Mouse (Mus musculus) spleen, adult 12 weeks (tissue): ENCODE measurements around the gene Micall1.

Experiments
- DNase-seq: peaks from one replicate; pipeline ENCODE4 v3.0.0; 2022; ENCODE audit warnings: low spot score

Micall1 gene

GRCm38 (mm10) chr15:79097135-79097534 is 11.6 kb upstream of the Micall1 start:
- no peak for DNase-seq

GRCm38 (mm10) chr15:79097611-79098025 is 11.1 kb upstream of the Micall1 start:
- no peak for DNase-seq

DNA sequence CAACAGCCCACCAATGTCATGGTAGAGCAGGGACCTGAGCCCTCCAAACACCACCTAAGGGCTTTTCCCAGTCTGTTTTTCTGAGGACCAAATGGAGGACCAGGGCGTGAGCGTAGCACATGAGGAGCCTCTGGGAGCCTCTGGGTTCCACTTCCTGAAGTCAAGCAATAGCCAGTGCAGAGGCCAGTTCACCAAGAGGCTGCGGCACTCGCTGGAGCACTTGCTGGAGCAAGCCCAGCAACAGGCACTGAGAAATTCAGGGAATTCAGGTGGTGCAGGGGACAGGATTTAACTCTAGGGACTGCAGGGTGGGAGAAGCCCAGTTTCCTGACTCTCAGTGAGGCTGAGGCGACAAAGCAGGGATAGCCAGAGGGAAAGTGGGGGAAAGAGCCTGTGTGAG is 10.5 kb upstream of the Micall1 start:
- DNase-seq: no peak

GRCm38 (mm10) chr15:79098868-79099267 is 9.8 kb upstream of the Micall1 start:
- DNase-seq: no peak

GRCm38 (mm10) chr15:79099456-79099855 is 9.2 kb upstream of the Micall1 start:
- DNase-seq: no peak

- no peak for DNase-seq
These were observed 8.3 kb upstream of the Micall1 start for GRCm38 (mm10) chr15:79100391-79100790.

DNA sequence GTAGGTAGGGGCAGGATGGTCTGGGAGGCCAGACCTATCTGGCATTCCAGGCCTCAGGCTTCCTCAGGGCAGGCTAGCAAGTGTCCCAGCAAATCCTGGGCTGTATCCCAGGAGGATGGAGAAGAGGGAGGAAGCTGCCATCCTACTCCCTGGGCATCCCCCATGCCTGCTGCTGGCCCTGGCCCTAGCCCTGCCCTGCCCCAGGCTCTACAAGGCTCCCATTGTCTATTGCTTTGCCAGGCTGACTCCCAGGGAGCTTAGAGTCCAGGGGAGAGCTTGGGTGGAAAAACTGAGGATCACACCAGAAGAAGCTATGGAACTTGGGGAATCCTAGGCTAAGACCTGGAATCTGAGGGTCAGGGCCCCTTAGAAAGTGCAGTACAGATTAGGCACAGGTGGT is 7.2 kb upstream of the Micall1 start:
- DNase-seq: no peak

DNA sequence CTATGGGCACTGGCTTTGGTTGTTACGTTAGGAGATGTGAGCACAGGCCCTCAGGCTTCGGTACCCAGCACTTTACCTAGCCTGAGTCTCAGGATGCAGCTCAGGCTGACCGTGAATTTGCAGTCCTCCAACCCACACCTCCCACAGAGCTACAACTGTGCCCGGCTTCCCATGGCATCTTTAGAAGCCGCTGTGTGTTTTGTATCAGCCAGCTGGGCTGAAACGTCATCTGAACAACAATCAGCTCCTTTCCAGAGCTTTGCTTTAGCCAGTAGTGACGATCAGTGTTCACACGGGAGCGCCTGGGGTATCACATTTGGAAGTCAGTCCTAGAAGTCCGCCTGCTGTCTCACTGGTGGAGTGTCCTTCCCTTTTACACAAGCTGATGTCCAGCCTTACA is 5.4 kb upstream of the Micall1 start:
- no peak for DNase-seq

DNA sequence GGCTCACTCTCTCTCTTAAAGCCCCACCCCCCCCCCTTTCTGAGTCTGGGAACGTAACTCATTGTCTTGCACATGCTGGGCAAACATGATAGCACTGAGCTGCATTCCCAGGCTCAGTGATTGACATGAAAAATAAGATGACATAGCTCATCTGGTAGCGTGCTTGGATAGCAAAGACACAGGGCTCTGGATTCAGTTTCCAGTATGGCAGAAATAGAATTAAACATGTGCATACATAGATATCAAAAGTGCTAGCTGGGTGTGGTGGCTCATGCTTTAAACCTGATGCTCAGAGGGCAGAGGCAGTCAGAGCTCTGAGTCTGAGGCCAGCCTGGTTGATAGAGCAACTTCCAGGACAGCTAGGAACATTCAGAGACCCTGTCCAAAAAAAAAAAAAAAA is 2.9 kb upstream of the Micall1 start:
- DNase-seq: no peak

- no peak for DNase-seq
These were observed 732 bp upstream of the Micall1 start for GRCm38 (mm10) chr15:79107966-79108365.

- DNase-seq: no peak
These were observed 730 bp downstream of the Micall1 start for GRCm38 (mm10) chr15:79109321-79109934.

DNA sequence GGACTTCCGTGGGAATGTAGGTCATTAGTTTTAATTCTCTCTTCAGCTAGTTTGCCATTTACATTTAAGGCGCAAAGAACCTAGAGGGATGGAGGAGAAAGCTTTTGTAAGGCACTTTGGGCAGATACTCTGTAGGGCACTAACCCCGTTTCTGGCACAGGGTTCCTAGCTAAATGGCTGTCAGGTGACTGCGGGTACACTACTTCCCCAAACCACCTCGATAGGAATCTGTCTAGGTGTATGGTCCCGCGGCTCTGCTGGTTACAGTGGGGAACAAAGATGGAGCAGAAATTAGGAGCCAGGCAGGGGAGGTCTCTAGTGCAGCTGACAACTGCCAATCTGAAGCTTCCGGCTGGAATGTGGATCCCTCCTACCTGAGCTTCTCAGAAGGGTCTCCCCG is 1.3 kb downstream of the Micall1 start:
- no peak for DNase-seq

- DNase-seq: no peak
These were observed 1.8 kb downstream of the Micall1 start for GRCm38 (mm10) chr15:79110528-79110927.

- DNase-seq: no peak
These were observed 3.1 kb downstream of the Micall1 start for GRCm38 (mm10) chr15:79111774-79112173.

DNA sequence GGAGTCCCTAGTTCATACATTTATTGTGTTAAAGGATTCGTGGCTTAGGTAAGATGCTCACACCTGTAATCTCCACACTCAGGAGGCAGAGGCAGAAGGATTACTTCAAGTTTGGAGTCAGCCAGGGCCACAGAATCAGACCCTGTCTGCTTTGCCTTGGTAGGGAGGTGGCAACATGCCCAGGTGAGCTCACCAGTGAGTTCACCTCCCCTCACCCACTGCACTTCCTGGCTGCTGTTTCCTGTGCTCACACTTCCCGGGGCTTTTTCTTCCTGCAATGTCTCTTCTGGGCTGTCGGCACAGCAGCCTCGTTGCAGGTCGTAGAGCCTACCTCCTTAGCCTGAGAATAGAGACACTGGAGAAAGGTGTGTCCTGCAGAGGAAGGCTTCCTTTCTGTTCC is 6.6 kb downstream of the Micall1 start:
- no peak for DNase-seq

- no peak for DNase-seq
These were observed 10.8 kb downstream of the Micall1 start for GRCm38 (mm10) chr15:79119491-79119890.

DNA sequence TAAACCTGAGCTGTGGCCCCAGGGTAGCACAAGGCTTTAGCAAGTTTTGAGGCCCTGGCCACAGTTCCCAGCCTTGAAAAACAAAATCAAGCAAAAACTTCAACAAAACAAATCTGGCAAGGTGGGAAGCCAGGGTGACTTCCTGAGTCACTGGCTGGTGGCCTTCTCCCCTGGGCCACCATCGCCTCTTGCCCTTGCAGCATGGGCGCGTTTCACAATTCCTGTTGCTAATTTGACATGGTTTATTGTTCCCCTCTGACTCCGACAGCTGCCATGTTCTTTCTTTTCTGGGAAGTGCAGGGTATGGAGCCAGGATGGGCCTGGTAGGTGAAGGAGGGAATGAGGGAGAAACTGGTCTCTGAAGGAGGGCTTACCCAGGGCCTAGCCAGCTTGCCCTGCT is 13.4 kb downstream of the Micall1 start:
- no peak for DNase-seq

DNA sequence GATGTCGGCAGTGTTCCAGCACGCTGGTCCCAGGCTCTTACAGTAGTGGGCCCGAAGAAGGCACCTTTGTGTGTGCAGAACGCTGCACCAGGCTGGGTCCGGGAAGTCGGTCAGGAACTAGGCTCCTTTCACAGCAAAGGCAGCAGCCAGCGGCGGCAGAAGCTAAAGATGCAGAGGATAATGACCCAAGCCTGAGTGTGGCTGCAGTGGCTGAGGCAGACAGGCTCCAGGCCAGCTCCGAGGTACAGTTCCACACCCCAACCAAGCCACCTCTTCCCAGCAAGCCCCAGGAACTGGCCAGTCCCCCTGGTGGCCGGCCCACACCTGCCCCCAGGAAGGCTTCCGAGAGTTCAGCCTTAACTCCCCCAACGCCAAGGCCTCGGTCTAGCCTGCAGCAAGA is 13.8 kb downstream of the Micall1 start:
- no peak for DNase-seq

GRCm38 (mm10) chr15:79123751-79124150 is 15.1 kb downstream of the Micall1 start:
- DNase-seq: no peak

- DNase-seq: no peak
These were observed 15.7 kb downstream of the Micall1 start for GRCm38 (mm10) chr15:79124331-79124875.

DNA sequence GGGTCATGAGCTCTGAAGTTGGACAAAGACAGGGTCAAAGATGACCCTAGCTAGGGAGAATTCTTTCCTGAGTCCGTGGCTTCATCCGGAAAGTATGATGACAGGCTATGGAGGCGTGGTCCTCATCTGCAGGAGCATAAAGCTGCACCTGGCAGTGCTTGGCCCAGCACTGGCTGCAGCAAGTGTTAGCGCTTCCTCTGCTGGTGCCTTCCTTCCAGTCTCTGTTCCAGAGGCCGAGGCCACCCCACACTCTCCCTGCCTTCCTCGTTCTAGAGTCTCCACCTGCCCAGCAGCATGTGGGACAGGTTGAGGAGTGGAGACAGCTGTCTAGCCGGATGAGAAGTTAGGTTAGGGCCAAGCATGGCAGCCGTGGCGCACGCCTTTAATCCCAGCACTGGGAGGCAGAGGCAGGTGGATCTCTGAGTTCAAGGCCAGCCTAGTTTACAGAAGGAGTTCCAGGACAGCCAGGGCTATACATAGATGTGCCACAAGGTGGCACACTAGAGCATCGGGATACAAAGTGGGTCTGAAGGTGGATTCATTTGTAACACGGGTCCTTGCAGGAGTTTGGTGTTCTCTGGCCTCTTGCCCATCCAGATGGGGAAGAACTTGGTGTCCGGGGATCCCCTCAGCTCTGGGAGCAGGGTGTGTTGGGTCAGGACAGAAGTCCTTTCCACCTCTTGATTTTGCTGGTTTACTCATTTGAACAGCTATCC is 17.7 kb downstream of the Micall1 start:
- no peak for DNase-seq

- no peak for DNase-seq
These were observed 18.4 kb downstream of the Micall1 start for GRCm38 (mm10) chr15:79127101-79127500.

GRCm38 (mm10) chr15:79128208-79128607 is 19.5 kb downstream of the Micall1 start:
- no peak for DNase-seq

DNA sequence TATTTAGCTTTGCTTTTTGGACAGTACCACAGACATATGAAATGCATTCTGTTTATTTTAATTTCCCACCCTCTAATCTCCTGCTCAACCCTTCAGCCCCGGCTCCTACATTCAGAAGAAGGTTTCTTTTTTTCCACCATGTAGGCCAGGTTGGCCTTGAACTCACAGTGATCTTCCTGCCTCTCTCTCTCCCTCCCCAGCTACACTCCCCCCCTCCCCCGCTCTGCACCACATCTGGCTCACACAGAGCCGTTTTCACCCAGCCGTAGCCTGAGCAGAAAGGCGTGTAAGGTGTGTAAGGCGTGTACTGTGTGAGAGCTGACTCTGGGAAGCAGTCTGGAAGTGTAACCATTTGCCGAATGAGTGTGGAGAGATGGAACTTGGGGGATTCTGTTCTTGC is 20.6 kb downstream of the Micall1 start:
- DNase-seq: no peak
